Mouse (Mus musculus) erythroid progenitor cell, adult 5-6 weeks (primary cell): ENCODE results near the gene Krt87. TPM values are rescaled to one million over a fixed set of nuclear protein-coding genes. Genes with fewer than 3 reads are reported as not detected.

Experiments
- total RNA-seq, 2 experiments: library from RNA; stranded (forward) in 1 of 2; stranded (reverse) in 1 of 2; fragments of 150-400 nt in 1 of 2; fragments of 186-747, 209-891 nt in 1 of 2; gene quantifications; 2 replicates each; pipeline versions ENCODE4 v1.2.3 to v1.2.4; 2015 to 2017; ENCODE audit warnings: low replicate concordance in 2 of 2

The Krt87 gene
- total RNA-seq, 2 experiments from 2014 or later, result not detected

Other genes with a start within 250 kb of the Krt87 start
- gene Grasp, start 214.6 kb downstream of the Krt87 start, total RNA-seq (2015; ENCODE audit: low replicate concordance), result not detected in 2 replicates
- gene Grasp, start 214.6 kb downstream of the Krt87 start, total RNA-seq (2017; ENCODE audit: low replicate concordance), result not detected in 2 replicates
- gene Nr4a1, start 184.5 kb downstream of the Krt87 start, total RNA-seq (2015; ENCODE audit: low replicate concordance), result 2.9 and 5.0 TPM in 2 replicates
- 1.0 and 9.4 TPM in 2 replicates for gene Nr4a1, start 184.5 kb downstream of the Krt87 start, total RNA-seq (2017; ENCODE audit: low replicate concordance)
- gene Atg101, start 154.5 kb downstream of the Krt87 start, total RNA-seq (2015; ENCODE audit: low replicate concordance), result 1.4 TPM in 1 of 2 replicates, not detected in the other
- gene Atg101, start 154.5 kb downstream of the Krt87 start, total RNA-seq (2017; ENCODE audit: low replicate concordance), result 5.8 and 11.4 TPM in 2 replicates
- not detected in 2 replicates for gene 6030408B16Rik, start 145.6 kb downstream of the Krt87 start, total RNA-seq (2015; ENCODE audit: low replicate concordance)
- not detected in 2 replicates for gene 6030408B16Rik, start 145.6 kb downstream of the Krt87 start, total RNA-seq (2017; ENCODE audit: low replicate concordance)
- 0.42 and 4.7 TPM in 2 replicates for gene Krt80, start 68.6 kb downstream of the Krt87 start, total RNA-seq (2015; ENCODE audit: low replicate concordance)
- 0.90 and 2.5 TPM in 2 replicates for gene Krt80, start 68.6 kb downstream of the Krt87 start, total RNA-seq (2017; ENCODE audit: low replicate concordance)
- gene Krt7, start 27.8 kb downstream of the Krt87 start, total RNA-seq (2015; ENCODE audit: low replicate concordance), result not detected in 2 replicates
- gene Krt7, start 27.8 kb downstream of the Krt87 start, total RNA-seq (2017; ENCODE audit: low replicate concordance), result not detected in 2 replicates
- gene Krt88, start 8.9 kb upstream of the Krt87 start, total RNA-seq (2015; ENCODE audit: low replicate concordance), result not detected in 2 replicates
- not detected in 2 replicates for gene Krt88, start 8.9 kb upstream of the Krt87 start, total RNA-seq (2017; ENCODE audit: low replicate concordance)
- 0.84 TPM in 1 of 2 replicates, not detected in the other for gene Krt81, start 24.9 kb upstream of the Krt87 start, total RNA-seq (2015; ENCODE audit: low replicate concordance)
- not detected in 2 replicates for gene Krt81, start 24.9 kb upstream of the Krt87 start, total RNA-seq (2017; ENCODE audit: low replicate concordance)
- gene Krt86, start 34.7 kb upstream of the Krt87 start, total RNA-seq (2015; ENCODE audit: low replicate concordance), result not detected in 2 replicates
- not detected in 2 replicates for gene Krt86, start 34.7 kb upstream of the Krt87 start, total RNA-seq (2017; ENCODE audit: low replicate concordance)
- gene Krt83, start 52.7 kb upstream of the Krt87 start, total RNA-seq (2015; ENCODE audit: low replicate concordance), result not detected in 2 replicates
- not detected in 2 replicates for gene Krt83, start 52.7 kb upstream of the Krt87 start, total RNA-seq (2017; ENCODE audit: low replicate concordance)
- not detected in 2 replicates for gene Gm49425, start 78.5 kb upstream of the Krt87 start, total RNA-seq (2015; ENCODE audit: low replicate concordance)
- not detected in 2 replicates for gene Gm49425, start 78.5 kb upstream of the Krt87 start, total RNA-seq (2017; ENCODE audit: low replicate concordance)
- gene Krt84, start 94.0 kb upstream of the Krt87 start, total RNA-seq (2015; ENCODE audit: low replicate concordance), result not detected in 2 replicates
- gene Krt84, start 94.0 kb upstream of the Krt87 start, total RNA-seq (2017; ENCODE audit: low replicate concordance), result not detected in 2 replicates
- not detected in 2 replicates for gene Krt82, start 111.9 kb upstream of the Krt87 start, total RNA-seq (2015; ENCODE audit: low replicate concordance)
- gene Krt82, start 111.9 kb upstream of the Krt87 start, total RNA-seq (2017; ENCODE audit: low replicate concordance), result not detected in 2 replicates
- not detected in 2 replicates for gene Krt90, start 124.1 kb upstream of the Krt87 start, total RNA-seq (2015; ENCODE audit: low replicate concordance)
- gene Krt90, start 124.1 kb upstream of the Krt87 start, total RNA-seq (2017; ENCODE audit: low replicate concordance), result not detected in 2 replicates
- not detected in 2 replicates for gene Krt75, start 135.1 kb upstream of the Krt87 start, total RNA-seq (2015; ENCODE audit: low replicate concordance)
- gene Krt75, start 135.1 kb upstream of the Krt87 start, total RNA-seq (2017; ENCODE audit: low replicate concordance), result not detected in 2 replicates
- not detected in 2 replicates for gene Gm5414, start 189.4 kb upstream of the Krt87 start, total RNA-seq (2015; ENCODE audit: low replicate concordance)
- gene Gm5414, start 189.4 kb upstream of the Krt87 start, total RNA-seq (2017; ENCODE audit: low replicate concordance), result not detected in 2 replicates
- gene Gm5478, start 208.6 kb upstream of the Krt87 start, total RNA-seq (2015; ENCODE audit: low replicate concordance), result not detected in 2 replicates
- not detected in 2 replicates for gene Gm5478, start 208.6 kb upstream of the Krt87 start, total RNA-seq (2017; ENCODE audit: low replicate concordance)
- not detected in 2 replicates for gene Krt6b, start 241.5 kb upstream of the Krt87 start, total RNA-seq (2015; ENCODE audit: low replicate concordance)
- gene Krt6b, start 241.5 kb upstream of the Krt87 start, total RNA-seq (2017; ENCODE audit: low replicate concordance), result not detected in 2 replicates